Mouse (Mus musculus): ENCODE data around the gene Fbxw7. TPM values are rescaled to one million over a fixed set of nuclear protein-coding genes. Genes with fewer than 3 reads are reported as not detected.

Fbxw7 gene
- total RNA-seq, 2 experiments from 2014 or later = 41.9 to 45.6 TPM

Other genes with a start within 250 kb of the Fbxw7 start
- gene Arfip1, start 232.6 kb upstream of the Fbxw7 start, total RNA-seq (2021) = 10 to 100 TPM; 36.0 to 41.6 TPM
- under 1 TPM; 0.33 to 0.34 TPM for gene Tigd4, start 221.7 kb upstream of the Fbxw7 start, total RNA-seq (2021)
- gene Tmem154, start 149.1 kb upstream of the Fbxw7 start, total RNA-seq (2021) = 1 to 10 TPM; 3.6 to 4.0 TPM